Comparison of ENCODE assay signal across 9 mouse cellular contexts in genomic region chr7:25132318-25132960, GRCm38 (mm10). TPM values are rescaled to one million over a fixed set of nuclear protein-coding genes. Genes with fewer than 3 reads are reported as not detected.
DNase-seq lines count a peak whose midpoint lies in the region; ATAC-seq and TF ChIP-seq lines count a peak whose summit lies in the region.
"Had no signal": no experiment of that assay in that cellular context is flagged by ENCODE, and none has a peak within 500 bp of the region (broad histone marks: within the 10 kb centered on the region; RNA-seq: fewer than 3 reads in every experiment).

No protein-coding gene starts in this region.

- TF ChIP-seq POLR2A in CH12.LX (IDR thresholded peaks at IDR 0.05; ENCODE audit: low read depth, low read length) = peak; percentile 90
- TF ChIP-seq POLR2A in cortical plate, adult 2 months (IDR thresholded peaks at IDR 0.05; ENCODE audit: extremely low read depth, insufficient read depth, low read length) = no peak

- 11% methylated on average over 25 of the region's 25 CpGs for WGBS in hindbrain, embryonic 16.5 days
- WGBS in stomach, postnatal 0 days = 6% methylated on average over 24 of the region's 25 CpGs

- peak overlapping the region; percentile 97 for H3K27ac ChIP-seq in CH12.LX (ENCODE audit: insufficient read depth, low read depth)
- no peak overlapping the region for H3K27ac ChIP-seq in cortical plate, adult 2 months (ENCODE audit: insufficient read depth, low read length)
- H3K27ac ChIP-seq in hindbrain, embryonic 16.5 days (ENCODE audit: low read depth, low read length) = no peak overlapping the region
- no peak overlapping the region for H3K27ac ChIP-seq in stomach, postnatal 0 days (replicated peaks)

- peaks cover 15% of the 10 kb centered on the region for H3K9me3 ChIP-seq in CH12.LX (replicated peaks; ENCODE audit: low read length)
- no peaks in the 10 kb centered on the region for H3K9me3 ChIP-seq in hindbrain, embryonic 16.5 days (ENCODE audit: control insufficient read depth, low read length)
- H3K9me3 ChIP-seq in stomach, postnatal 0 days (ENCODE audit: control insufficient read depth, low read length) = no peaks in the 10 kb centered on the region

- ATAC-seq in hindbrain, embryonic 16.5 days = 0 out of 2 replicates have a peak, but pooled peaks have one; percentile 4
- no peak for ATAC-seq in stomach, postnatal 0 days (ENCODE audit: low FRiP score, low TSS enrichment)

- no peak for TF ChIP-seq RAD21 in CH12.LX (IDR thresholded peaks at IDR 0.05; ENCODE audit: low read depth, low read length)

- H3K4me3 ChIP-seq in CH12.LX (replicated peaks in 1 of 3; ENCODE audit: low read depth in 2 of 3, low read length in 2 of 3, poor library complexity in 1 of 3) = peak overlapping the region; percentile 73 to 96 (median 92)
- peak overlapping the region; percentile 30; the same call in 1 of the 2 replicates for H3K4me3 ChIP-seq in cortical plate, adult 2 months (ENCODE audit: insufficient read depth, low read length)
- peak overlapping the region; percentile 5; the same call in 1 of the 2 replicates for H3K4me3 ChIP-seq in hindbrain, embryonic 16.5 days (ENCODE audit: low read length)
- 0 out of 2 replicates have a peak overlapping the region, but pooled peaks have one; percentile 4 for H3K4me3 ChIP-seq in stomach, postnatal 0 days (ENCODE audit: low read depth, low read length)
- H3K4me3 ChIP-seq: myocyte had no signal

- peak overlapping the region; percentile 93 for H3K9ac ChIP-seq in CH12.LX (ENCODE audit: insufficient read depth, low read depth)
- H3K9ac ChIP-seq in hindbrain, embryonic 16.5 days (ENCODE audit: low read depth, low read length) = peak overlapping the region; percentile 27
- no peak overlapping the region for H3K9ac ChIP-seq in stomach, postnatal 0 days (ENCODE audit: low read length)

- H3K4me2 ChIP-seq in CH12.LX (ENCODE audit: insufficient read depth, low read depth, poor library complexity, severe bottlenecking) = peak overlapping the region; percentile 77
- peak overlapping the region; percentile 17; the same call in 1 of the 2 replicates for H3K4me2 ChIP-seq in hindbrain, embryonic 16.5 days (ENCODE audit: low read length)
- 0 out of 2 replicates have a peak overlapping the region, but pooled peaks have one; percentile 20 for H3K4me2 ChIP-seq in stomach, postnatal 0 days (replicated peaks; ENCODE audit: low read depth)

- intact Hi-C loops in left cerebral cortex, postnatal 4 days (cut with DNase I) = loop anchor here (2.0 kb wide), 2 partner anchors 46 to 56 kb away; partner anchors contain the start of gene Pou2f2

- peaks cover 16 to 33% of the 10 kb centered on the region in 2 experiments for H3K4me1 ChIP-seq in CH12.LX (ENCODE audit: control insufficient read depth in 1 of 2, insufficient read depth in 2 of 2)
- peaks cover 2% of the 10 kb centered on the region for H3K4me1 ChIP-seq in cortical plate, adult 2 months (ENCODE audit: control insufficient read depth, insufficient read depth, low read length)
- peaks cover 22% of the 10 kb centered on the region for H3K4me1 ChIP-seq in hindbrain, embryonic 16.5 days (ENCODE audit: control insufficient read depth, insufficient read depth, low read depth, low read length)
- no peaks in the 10 kb centered on the region for H3K4me1 ChIP-seq in stomach, postnatal 0 days (replicated peaks; ENCODE audit: control insufficient read depth, insufficient read depth)

- dilution Hi-C loops in CH12.LX (cut with MboI; ENCODE audit: extremely low pct_ligation_motif_present, extremely low pct_unique_long_range_greater_than_20kb, low sequenced_read_pairs) = no loop called here

- peaks cover 40% of the 10 kb centered on the region for H3K79me2 ChIP-seq in CH12.LX (replicated peaks; ENCODE audit: control insufficient read depth, extremely low read depth, insufficient read depth, poor library complexity, severe bottlenecking)

- DNase-seq in CH12.LX (ENCODE audit: extremely low read depth) = peak; percentile 83
- DNase-seq in lung, postnatal 4 days = peak; percentile 53
- no peak for DNase-seq in stomach, postnatal 0 days (ENCODE audit: low spot score)
- DNase-seq in urinary bladder, postnatal 14 days (ENCODE audit: low spot score) = no peak
- DNase-seq in layer of hippocampus, postnatal 25 days (ENCODE audit: extremely low spot score in 1 of 2, low spot score in 1 of 2) = no peak
- DNase-seq in left cerebral cortex, postnatal 4 days = no peak

- in situ Hi-C loops in CH12.LX (cut with MboI; ENCODE audit: low pct_ligation_motif_present, low pct_unique_long_range_greater_than_20kb, low sequenced_read_pairs) = loop anchor here (5.0 kb wide), 3 partner anchors 35 to 145 kb away; no protein-coding TSS in a partner anchor

- H3K36me3 ChIP-seq in CH12.LX (replicated peaks in 1 of 2; ENCODE audit: control insufficient read depth in 1 of 2, insufficient read depth in 1 of 2, low read length in 1 of 2) = peaks cover 0 to 17% of the 10 kb centered on the region in 2 experiments
- no peaks in the 10 kb centered on the region for H3K36me3 ChIP-seq in hindbrain, embryonic 16.5 days (ENCODE audit: control insufficient read depth, insufficient read depth, low read length)
- no peaks in the 10 kb centered on the region for H3K36me3 ChIP-seq in stomach, postnatal 0 days (ENCODE audit: control insufficient read depth, insufficient read depth, low read length)

- H3K27me3 ChIP-seq in CH12.LX (replicated peaks) = peaks cover 9% of the 10 kb centered on the region
- H3K27me3 ChIP-seq in hindbrain, embryonic 16.5 days (replicated peaks; ENCODE audit: control insufficient read depth, insufficient read depth, low read length) = peaks cover 4% of the 10 kb centered on the region
- H3K27me3 ChIP-seq in stomach, postnatal 0 days (ENCODE audit: control insufficient read depth, insufficient read depth, low read length) = peaks cover 11% of the 10 kb centered on the region

- peak; percentile 51 for TF ChIP-seq EP300 in CH12.LX (IDR thresholded peaks at IDR 0.05; ENCODE audit: low read length)
- no peak for TF ChIP-seq EP300 in stomach, postnatal 0 days (optimal IDR thresholded peaks at IDR 0.05)

- no peak for TF ChIP-seq CTCF in CH12.LX (conservative IDR thresholded peaks at IDR 0.05 in 1 of 2, IDR thresholded peaks at IDR 0.05 in 1 of 2; ENCODE audit: low read depth in 2 of 2, low read length in 2 of 2)
- TF ChIP-seq CTCF in cortical plate, adult 2 months (IDR thresholded peaks at IDR 0.05; ENCODE audit: extremely low read depth, insufficient read depth, low read length) = no peak
- no peak for TF ChIP-seq CTCF in stomach, postnatal 0 days (IDR thresholded peaks at IDR 0.05; ENCODE audit: low read depth)

TF ChIP-seq in CH12.LX, 34 proteins besides CTCF, POLR2A, EP300 and RAD21 (continues in another document):
- TF ChIP-seq ZMIZ1 (IDR thresholded peaks at IDR 0.05; ENCODE audit: low read depth, low read length) (peak; percentile 91), PAX5 (IDR thresholded peaks at IDR 0.05; ENCODE audit: low read length) (no peak), TCF12 (IDR thresholded peaks at IDR 0.05; ENCODE audit: low read depth, low read length) (peak; percentile 94), MAX (IDR thresholded peaks at IDR 0.05; ENCODE audit: low read length) (peak; percentile 73), JUN (IDR thresholded peaks at IDR 0.05; ENCODE audit: insufficient read depth, low read depth, low read length) (peak; percentile 13; the same call in 1 of the 2 replicates), GABPA (IDR thresholded peaks at IDR 0.05; ENCODE audit: insufficient replicate concordance, low read depth, low read length) (no peak), NELFE (IDR thresholded peaks at IDR 0.05; ENCODE audit: low read depth, low read length) (peak; percentile 76), BHLHE40 (IDR thresholded peaks at IDR 0.05; ENCODE audit: low read depth, low read length) (peak; percentile 76), ZNF384 (IDR thresholded peaks at IDR 0.05; ENCODE audit: low read depth, low read length) (no peak), E2F4 (IDR thresholded peaks at IDR 0.05; ENCODE audit: insufficient replicate concordance, low read depth, low read length) (no peak), ELF1 (IDR thresholded peaks at IDR 0.05; ENCODE audit: low read depth, low read length) (peak; percentile 74), MXI1 (IDR thresholded peaks at IDR 0.05; ENCODE audit: low read depth, low read length) (peak; percentile 87), JUND (conservative IDR thresholded peaks at IDR 0.05; ENCODE audit: low read depth, low read length) (no peak), ETS1 (conservative IDR thresholded peaks at IDR 0.05; ENCODE audit: low read depth, low read length) (peak; percentile 89), RCOR1 (conservative IDR thresholded peaks at IDR 0.05; ENCODE audit: low read depth, low read length) (peak; percentile 52; the same call in 1 of the 2 replicates), MAFK (IDR thresholded peaks at IDR 0.05; ENCODE audit: insufficient replicate concordance, low read length) (no peak), MEF2A (IDR thresholded peaks at IDR 0.05; ENCODE audit: borderline replicate concordance, low read depth, low read length) (peak; percentile 72), USF1 (IDR thresholded peaks at IDR 0.05; ENCODE audit: low read depth, low read length) (no peak), TBP (conservative IDR thresholded peaks at IDR 0.05; ENCODE audit: low read depth, low read length) (peak; percentile 86), MYC (IDR thresholded peaks at IDR 0.05; ENCODE audit: low read depth, low read length) (peak; percentile 69), NRF1 (IDR thresholded peaks at IDR 0.05; ENCODE audit: low read depth, low read length) (no peak), CHD2 (IDR thresholded peaks at IDR 0.05; ENCODE audit: low read length) (peak; percentile 76; the same call in 1 of the 2 replicates), KAT2A (IDR thresholded peaks at IDR 0.05; ENCODE audit: insufficient replicate concordance, low read length) (peak; percentile 61; the same call in 1 of the 2 replicates), USF2 (conservative IDR thresholded peaks at IDR 0.05; ENCODE audit: low read depth, low read length) (no peak), HCFC1 (IDR thresholded peaks at IDR 0.05; ENCODE audit: low read depth, low read length) (peak; percentile 33; the same call in 1 of the 2 replicates), ZKSCAN1 (IDR thresholded peaks at IDR 0.05; ENCODE audit: borderline replicate concordance, low read depth, low read length) (no peak)

RNA-seq across cellular contexts. Expression of gene Pou2f2, which starts 47.1 kb away (rescaled TPM):
- total RNA-seq in CH12.LX (2012; rRNA removed) (28.2 and 46.1 TPM in 2 replicates), CH12.LX (2014; rRNA removed) (7.3 and 8.9 TPM in 2 replicates)
- polyA plus RNA-seq in CH12.LX (2012; ENCODE audit: insufficient read length, low read depth) = 72.1 and 102 TPM in 2 replicates
- polyA plus RNA-seq in cortical plate, adult 2 months (2012; rRNA removed) = 10.5 and 10.7 TPM in 2 replicates
- 19.8 and 28.7 TPM in 2 replicates for polyA plus RNA-seq in hindbrain, embryonic 16.5 days (2015; fragmentation: Nextera tagmentation; extraction: Ambion mirVana)
- polyA plus RNA-seq in stomach, postnatal 0 days (2015; fragmentation: Nextera tagmentation; extraction: Ambion mirVana) = 0.52 and 0.67 TPM in 2 replicates
- total RNA-seq in layer of hippocampus, postnatal 25 days (2021) = 10 to 100 TPM in 1 of 2 experiments, 1 to 10 TPM in 1; 7.1 to 11.8 TPM
- total RNA-seq in left cerebral cortex, postnatal 4 days (2021) = 10 to 100 TPM; 17.7 to 18.7 TPM

Comparison
In these comparisons a context has a peak if more than half of its experiments do, and no peak if none do; other contexts are left out.
1. DNase-seq: peak in CH12.LX (single experiment) and lung, postnatal 4 days (2 of 2); none in stomach, postnatal 0 days (single experiment), urinary bladder, postnatal 14 days (single experiment), layer of hippocampus, postnatal 25 days (0 of 2) and left cerebral cortex, postnatal 4 days (single experiment).
2. H3K4me2 ChIP-seq: peak in every context shown above with its lines; median percentile 77 in CH12.LX; 20 in stomach, postnatal 0 days; 17 in hindbrain, embryonic 16.5 days.
3. H3K4me3 ChIP-seq: peak in every context shown above with its lines; median percentile 92 in CH12.LX; 30 in cortical plate, adult 2 months; 5 in hindbrain, embryonic 16.5 days; 4 in stomach, postnatal 0 days.